Mouse (Mus musculus) induced T-regulatory cell, adult 2 months (primary cell): ENCODE results near the gene Actl6a.
"Not testable (repeated sequence)": the region's sequence is repeated elsewhere in the genome, so short reads cannot be mapped to it uniquely, and the experiment has no call there.

Experiments used
- DNase-seq: peaks from one replicate; pipeline ENCODE4 v3.0.0-alpha.2; 2012; ENCODE audit warnings: low read depth

The Actl6a gene

GRCm38 (mm10) chr3:32694737-32695582, 11.1 kb upstream of the Actl6a start:
- DNase-seq, result no peak

DNA sequence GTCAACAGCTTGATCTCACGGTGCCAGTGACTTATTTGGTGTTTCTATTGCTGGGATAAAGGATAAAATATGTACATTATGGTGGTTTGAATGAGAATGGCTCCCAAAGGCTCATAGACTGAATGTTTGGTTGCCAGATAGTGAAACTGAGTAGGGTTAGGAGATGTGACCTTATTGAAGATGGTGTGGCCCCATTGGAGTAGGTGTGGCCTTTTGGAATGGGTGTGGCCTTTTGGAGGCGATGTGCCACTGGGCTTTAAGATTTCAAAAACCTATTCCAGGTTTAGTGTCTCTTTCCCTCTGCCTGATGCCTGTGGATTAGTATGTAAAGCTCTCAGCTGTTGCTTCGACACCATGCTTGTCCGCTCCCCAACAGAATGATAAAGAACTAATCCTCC, 10.5 kb upstream of the Actl6a start:
- no peak for DNase-seq

DNA sequence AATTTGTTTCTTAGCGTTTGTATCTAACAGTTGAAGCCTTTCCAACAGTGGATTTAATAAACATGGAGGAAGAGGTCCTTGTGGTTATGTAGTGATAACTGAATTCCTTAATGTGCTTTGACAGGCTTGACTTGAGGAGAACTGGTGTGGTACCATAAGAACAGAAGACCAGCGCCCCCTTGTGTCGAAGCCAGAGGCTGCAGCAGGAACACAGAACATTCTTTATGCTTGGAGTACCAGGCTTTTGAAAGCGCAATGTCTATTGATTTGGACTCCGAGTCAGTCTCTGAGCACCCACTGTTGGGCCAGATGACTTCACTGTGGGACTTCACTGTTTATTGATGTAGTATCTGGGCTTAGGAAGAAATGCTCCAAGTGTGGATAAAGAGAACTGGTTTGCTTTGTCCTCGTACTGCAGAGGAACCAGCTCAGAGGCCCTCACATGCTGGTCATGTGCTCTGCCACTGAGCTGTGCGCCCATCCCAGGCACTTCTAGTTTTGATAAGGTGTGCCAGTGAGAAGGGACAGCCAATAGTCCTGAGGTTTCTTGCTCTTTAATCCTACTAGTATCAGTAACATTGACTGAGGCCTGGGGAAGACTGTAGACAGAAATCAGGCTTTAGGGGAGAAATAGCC, 7.8 kb upstream of the Actl6a start:
- peak; percentile 85 for DNase-seq

GRCm38 (mm10) chr3:32704021-32704420, 2.1 kb upstream of the Actl6a start:
- DNase-seq, result not testable (repeated sequence)

GRCm38 (mm10) chr3:32704632-32705031, 1.5 kb upstream of the Actl6a start:
- not testable (repeated sequence) for DNase-seq

- no peak for DNase-seq
Observed at GRCm38 (mm10) chr3:32708052-32708367, 1.9 kb downstream of the Actl6a start.

DNA sequence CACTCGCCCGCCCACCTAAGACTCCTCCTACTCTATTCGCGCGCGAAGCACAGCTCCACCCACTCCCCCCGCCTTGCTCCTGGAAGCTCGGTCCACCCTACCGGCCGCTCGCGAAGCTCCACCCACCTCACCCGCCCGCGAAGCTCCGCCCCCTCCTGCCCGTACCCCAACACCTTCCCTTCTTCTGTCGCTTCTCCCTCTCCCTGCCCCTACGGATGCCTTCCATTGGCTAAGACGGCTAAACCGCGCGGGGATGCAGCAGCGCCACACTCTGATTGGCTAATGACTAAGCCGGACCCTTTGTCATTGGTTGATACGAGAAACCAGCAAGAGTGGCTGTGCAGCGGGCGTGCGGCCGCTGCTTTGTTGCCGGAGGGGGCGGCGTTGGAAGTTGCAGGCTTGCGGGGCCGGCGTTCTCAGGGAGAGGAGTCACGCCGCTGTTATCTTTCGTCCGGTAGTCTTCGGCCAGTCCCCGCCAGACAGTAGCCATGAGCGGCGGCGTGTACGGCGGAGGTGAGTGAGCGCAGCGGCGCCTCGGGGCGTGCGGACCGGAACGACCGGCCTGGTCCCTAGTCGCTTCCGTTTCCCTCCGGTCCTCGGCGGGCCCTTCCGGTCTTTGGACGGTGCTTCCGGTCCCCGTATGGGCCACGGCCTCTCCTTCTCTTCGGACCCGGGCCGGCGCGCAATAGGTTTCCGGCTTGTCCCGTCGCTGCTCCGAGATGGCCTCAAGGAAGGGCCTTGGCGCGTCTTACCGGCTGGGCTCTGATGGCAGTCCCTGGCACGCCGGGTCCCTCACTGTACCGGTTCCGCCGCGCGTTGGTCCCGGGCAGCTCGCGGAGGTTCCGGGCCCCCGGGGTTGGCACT, 2.5 kb downstream of the Actl6a start:
- peak; percentile 98 for DNase-seq

GRCm38 (mm10) chr3:32709388-32709787, 3.3 kb downstream of the Actl6a start:
- DNase-seq, result no peak

DNA sequence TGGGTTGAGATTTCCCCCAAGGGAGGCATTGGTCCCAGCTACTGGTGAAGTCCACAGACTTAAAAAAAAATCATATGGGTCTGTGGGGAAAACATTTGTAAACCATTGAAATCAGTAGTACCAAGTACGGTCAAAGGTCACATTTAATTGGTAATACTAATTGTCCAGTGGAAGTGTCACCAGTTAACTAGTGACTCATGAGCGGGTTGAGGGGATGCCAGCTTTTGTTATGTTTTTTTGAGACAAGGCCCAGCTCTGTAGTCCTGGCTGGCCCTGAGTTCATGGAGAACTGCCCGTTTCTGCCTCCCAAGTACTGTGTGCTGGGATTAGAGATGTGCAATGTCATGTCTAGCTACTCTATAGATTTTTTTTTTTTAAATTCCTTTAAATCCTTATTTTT, 7.6 kb downstream of the Actl6a start:
- DNase-seq, result no peak

- not testable (repeated sequence) for DNase-seq
Observed at GRCm38 (mm10) chr3:32717403-32717802, 11.3 kb downstream of the Actl6a start.

GRCm38 (mm10) chr3:32718271-32718670, 12.2 kb downstream of the Actl6a start:
- DNase-seq, result no peak

- DNase-seq, result no peak
Observed at GRCm38 (mm10) chr3:32724191-32724590, 18.1 kb downstream of the Actl6a start.

GRCm38 (mm10) chr3:32725951-32726350, 19.9 kb downstream of the Actl6a start:
- no peak for DNase-seq

DNA sequence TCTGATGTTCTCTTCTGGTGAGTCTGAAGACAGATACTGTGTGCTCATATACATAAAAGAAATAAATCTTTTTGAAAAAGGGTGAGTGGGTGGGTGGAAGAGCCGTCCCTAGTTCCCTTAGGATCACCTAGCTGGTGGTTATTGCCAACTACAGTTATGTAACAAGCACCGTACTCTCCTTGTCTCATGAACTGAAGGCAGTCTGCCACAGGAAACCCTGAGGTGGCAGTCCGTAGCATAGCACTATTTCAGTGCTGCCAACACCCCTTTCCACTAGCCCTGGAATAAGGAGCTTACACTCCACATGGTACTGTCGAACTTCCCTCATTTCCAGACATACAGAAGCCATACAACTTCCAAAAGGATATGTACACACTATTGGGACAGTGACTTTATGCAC, 21.8 kb downstream of the Actl6a start:
- no peak for DNase-seq

DNA sequence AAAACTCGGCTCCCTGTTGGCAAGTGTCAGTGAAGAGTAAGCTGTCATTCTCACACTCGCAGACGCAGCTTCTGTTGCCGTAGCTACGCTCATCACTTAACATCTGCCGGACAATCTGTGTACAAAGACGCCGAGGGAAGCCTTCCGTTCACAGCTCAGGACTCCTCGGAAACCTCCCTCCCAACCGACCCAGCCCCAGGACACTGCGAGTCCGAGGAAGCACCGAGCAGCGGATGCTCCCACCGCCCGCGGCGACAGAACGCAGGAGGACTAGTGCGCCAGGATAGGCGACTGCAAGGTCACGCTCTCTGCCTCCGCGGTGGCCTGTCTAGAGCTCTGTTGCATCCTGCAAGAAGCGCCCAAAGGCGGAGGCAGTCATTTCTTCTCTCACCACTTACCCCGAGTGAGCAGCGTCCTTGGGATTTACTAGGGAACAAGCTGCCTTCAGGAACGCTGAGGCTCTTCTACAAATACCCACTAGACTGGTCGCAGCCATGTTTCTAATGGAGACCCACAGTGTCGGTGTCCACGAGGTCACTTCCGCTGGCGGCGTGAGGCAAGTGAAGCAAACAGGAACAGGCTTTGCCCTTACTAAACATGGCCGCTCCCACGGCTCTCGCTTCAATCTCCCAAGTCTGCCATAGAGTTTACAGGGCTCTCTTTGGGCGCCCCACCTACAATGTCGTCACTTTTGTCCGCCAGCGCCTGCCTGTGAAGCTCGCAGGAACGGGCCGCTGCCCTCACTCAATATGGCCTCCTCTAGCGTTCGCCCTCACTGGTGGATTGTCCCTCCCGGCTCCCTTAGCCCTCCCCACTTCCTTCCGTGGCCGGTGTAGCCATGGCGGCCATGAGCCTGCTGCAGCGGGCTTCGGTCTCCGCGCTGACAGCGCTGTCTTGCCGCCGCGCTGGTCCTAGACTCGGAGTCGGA, 30.4 kb downstream of the Actl6a start, which contains the start of gene Ndufb5:
Gene Ndufb5 (plus strand): TSS at position 747 of the 928 bp plus-strand sequence.
- DNase-seq, result peak; percentile 99

DNA sequence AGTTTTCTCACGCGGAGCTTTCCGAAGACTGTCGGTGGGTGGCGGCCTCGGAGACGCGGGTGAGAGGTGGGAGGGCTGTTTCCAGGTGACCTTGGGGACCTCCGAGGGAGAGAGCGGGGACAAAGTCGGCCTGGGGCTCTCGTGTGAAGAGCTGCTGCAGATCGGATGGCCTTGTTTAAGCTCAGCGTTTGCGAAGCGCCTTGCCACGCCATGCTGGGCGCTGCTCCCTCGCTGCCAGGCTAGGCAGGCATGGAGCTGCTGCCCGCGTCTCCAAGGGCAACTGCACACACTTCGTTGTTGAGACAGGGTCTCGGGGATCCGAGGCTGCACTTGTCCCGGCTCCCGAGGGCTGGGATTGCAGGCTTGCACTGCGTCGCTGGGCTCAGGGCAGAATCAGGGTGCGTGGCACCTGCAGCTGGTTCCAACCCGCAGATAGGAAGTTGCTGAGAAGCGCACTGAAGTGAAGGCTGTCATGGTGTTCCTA, 31.1 kb downstream of the Actl6a start, which contains the start of gene Mrpl47:
Gene Mrpl47 (minus strand): TSS at position 434 of the 484 bp plus-strand sequence.
- DNase-seq, result peak; percentile 45

DNA sequence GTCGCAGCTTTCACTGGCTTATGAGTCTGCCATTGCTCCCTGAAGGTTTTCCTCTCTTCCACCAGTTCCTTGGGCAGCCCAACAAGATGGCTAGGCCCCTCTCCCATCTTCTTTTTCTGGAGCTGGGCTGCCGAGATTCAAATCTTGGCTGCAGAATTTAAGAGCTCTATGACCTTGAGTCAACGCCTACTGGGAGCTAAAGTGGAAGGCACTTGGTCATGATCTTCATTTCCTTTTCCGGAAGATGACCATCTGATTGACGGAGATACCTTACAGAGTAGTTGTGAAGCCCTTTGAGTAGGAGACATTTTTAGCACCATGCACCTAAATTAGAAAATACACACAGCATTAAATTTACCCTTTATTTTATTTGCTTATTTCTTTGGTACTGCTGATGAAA, 32.5 kb downstream of the Actl6a start:
- no peak for DNase-seq

DNA sequence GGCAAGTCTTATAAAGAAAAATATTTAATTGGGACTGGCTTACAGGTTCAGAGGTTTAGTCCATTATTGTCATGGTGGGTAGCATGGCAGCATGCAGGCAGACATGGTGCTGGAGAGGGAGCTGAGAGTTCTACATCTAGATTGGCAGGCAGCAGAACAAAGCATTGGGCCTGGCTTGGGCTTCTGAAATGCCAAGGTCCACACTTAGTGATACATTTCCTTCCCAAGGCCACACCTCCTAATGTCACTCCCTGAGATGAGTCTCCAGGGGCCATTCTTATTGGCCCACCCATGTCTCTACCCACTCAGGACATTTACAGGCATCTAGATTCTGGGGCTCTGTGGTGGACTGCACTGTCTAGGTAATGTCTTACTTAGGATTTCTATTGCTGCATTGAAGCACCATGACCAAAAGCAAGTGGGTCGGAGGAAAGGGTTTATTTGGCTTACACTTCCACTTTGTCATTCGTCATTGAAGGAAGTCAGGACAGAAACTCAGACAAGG, 36.2 kb downstream of the Actl6a start:
- no peak for DNase-seq

- DNase-seq, result no peak
Observed at GRCm38 (mm10) chr3:32745001-32745400, 38.9 kb downstream of the Actl6a start.

GRCm38 (mm10) chr3:32745426-32745825, 39.3 kb downstream of the Actl6a start:
- DNase-seq, result not testable (repeated sequence)

DNA sequence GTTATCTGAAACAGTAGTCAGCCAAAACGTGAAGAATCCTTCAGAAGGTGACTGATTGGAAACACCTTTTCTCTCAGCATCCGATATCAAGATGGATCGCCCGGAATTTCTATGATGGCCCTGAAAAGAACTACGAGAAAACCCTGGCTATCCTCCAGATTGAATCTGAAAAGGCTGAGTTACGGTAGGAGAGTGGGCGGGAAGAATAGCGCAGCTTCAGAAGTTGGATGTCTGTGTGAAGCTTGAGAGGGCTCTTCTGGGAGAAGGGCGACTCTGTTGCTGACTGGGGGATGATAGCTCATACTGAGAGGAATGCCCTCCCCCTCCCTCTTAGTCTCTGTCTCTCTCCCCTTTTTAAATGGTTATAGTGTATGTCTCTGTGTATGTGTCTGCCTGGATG, 42.3 kb downstream of the Actl6a start:
- DNase-seq, result no peak
